Comparison of ENCODE assay signal across 8 mouse cellular contexts in genomic region chr17:46649811-46650210, GRCm38 (mm10). TPM values are rescaled to one million over a fixed set of nuclear protein-coding genes. Genes with fewer than 3 reads are reported as not detected.
DNase-seq lines count a peak whose midpoint lies in the region; ATAC-seq and TF ChIP-seq lines count a peak whose summit lies in the region.

No protein-coding gene starts in this region.

- H3K9ac ChIP-seq in kidney, postnatal 0 days (ENCODE audit: low read depth, low read length): peak overlapping the region; percentile 82; the same call in 1 of the 2 replicates
- peak overlapping the region; percentile 91 for H3K9ac ChIP-seq in hindbrain, embryonic 16.5 days (ENCODE audit: low read depth, low read length)
- H3K9ac ChIP-seq in midbrain, embryonic 15.5 days: peak overlapping the region; percentile 66

- peaks cover 22% of the 10 kb centered on the region for H3K36me3 ChIP-seq in kidney, postnatal 0 days (ENCODE audit: insufficient read depth, low read length)
- peaks cover 60% of the 10 kb centered on the region for H3K36me3 ChIP-seq in embryonic facial prominence, embryonic 10.5 days (replicated peaks)
- H3K36me3 ChIP-seq in hindbrain, embryonic 16.5 days (ENCODE audit: control insufficient read depth, insufficient read depth, low read length): peaks cover 10% of the 10 kb centered on the region
- H3K36me3 ChIP-seq in midbrain, embryonic 15.5 days (replicated peaks): peaks cover 22% of the 10 kb centered on the region; the same call in 1 of the 2 replicates

- peaks cover 20% of the 10 kb centered on the region; the same call in 1 of the 2 replicates for H3K4me1 ChIP-seq in kidney, postnatal 0 days (replicated peaks; ENCODE audit: insufficient read depth, low read length)
- peaks cover 67% of the 10 kb centered on the region for H3K4me1 ChIP-seq in embryonic facial prominence, embryonic 10.5 days
- H3K4me1 ChIP-seq in hindbrain, embryonic 16.5 days (ENCODE audit: control insufficient read depth, insufficient read depth, low read depth, low read length): peaks cover 31% of the 10 kb centered on the region
- H3K4me1 ChIP-seq in midbrain, embryonic 15.5 days: peaks cover 48% of the 10 kb centered on the region

- H3K27me3 ChIP-seq in kidney, postnatal 0 days (ENCODE audit: insufficient read depth, low read length): no peaks in the 10 kb centered on the region
- H3K27me3 ChIP-seq in embryonic facial prominence, embryonic 10.5 days (replicated peaks; ENCODE audit: low read depth, poor library complexity, severe bottlenecking): no peaks in the 10 kb centered on the region
- H3K27me3 ChIP-seq in hindbrain, embryonic 16.5 days (replicated peaks; ENCODE audit: control insufficient read depth, insufficient read depth, low read length): no peaks in the 10 kb centered on the region
- H3K27me3 ChIP-seq in midbrain, embryonic 15.5 days (replicated peaks): no peaks in the 10 kb centered on the region

- H3K27ac ChIP-seq in kidney, postnatal 0 days: peak overlapping the region; percentile 97
- H3K27ac ChIP-seq in embryonic facial prominence, embryonic 10.5 days (replicated peaks): peak overlapping the region; percentile 97
- peak overlapping the region; percentile 95 for H3K27ac ChIP-seq in hindbrain, embryonic 16.5 days (ENCODE audit: low read depth, low read length)
- H3K27ac ChIP-seq in midbrain, embryonic 15.5 days: peak overlapping the region; percentile 87

- no peak for DNase-seq in kidney, postnatal 0 days (ENCODE audit: low spot score)
- no peak for DNase-seq in kidney, adult 11 months
- no peak for DNase-seq in embryonic facial prominence, embryonic 10.5 days (ENCODE audit: low spot score)
- DNase-seq in embryo, embryonic 10.5 days (ENCODE audit: low spot score): no peak
- no peak for DNase-seq in B cell, adult 2 months
- no peak for DNase-seq in urinary bladder, postnatal 4 days (ENCODE audit: low spot score in 2 of 2)

- peak overlapping the region; percentile 69 for H3K4me3 ChIP-seq in kidney, postnatal 0 days (replicated peaks; ENCODE audit: low read depth, low read length)
- peak overlapping the region; percentile 83 for H3K4me3 ChIP-seq in embryonic facial prominence, embryonic 10.5 days
- peak overlapping the region; percentile 70 for H3K4me3 ChIP-seq in hindbrain, embryonic 16.5 days (ENCODE audit: low read length)
- H3K4me3 ChIP-seq in midbrain, embryonic 15.5 days: peak overlapping the region; percentile 53

- WGBS in kidney, postnatal 0 days: 21% methylated on average over 15 of the region's 15 CpGs
- WGBS in embryonic facial prominence, embryonic 10.5 days: 35% methylated on average over 15 of the region's 15 CpGs
- WGBS in hindbrain, embryonic 16.5 days: 33% methylated on average over 15 of the region's 15 CpGs
- 32% methylated on average over 15 of the region's 15 CpGs for WGBS in midbrain, embryonic 15.5 days

- no peak for ATAC-seq in kidney, postnatal 0 days (replicated peaks; ENCODE audit: low FRiP score, low read depth)
- ATAC-seq in hindbrain, embryonic 16.5 days: no peak
- no peak for ATAC-seq in midbrain, embryonic 15.5 days (replicated peaks)

- peak overlapping the region; percentile 85 for H3K4me2 ChIP-seq in kidney, postnatal 0 days (ENCODE audit: low read length)
- peak overlapping the region; percentile 91 for H3K4me2 ChIP-seq in hindbrain, embryonic 16.5 days (ENCODE audit: low read length)
- H3K4me2 ChIP-seq in midbrain, embryonic 15.5 days: peak overlapping the region; percentile 76

- H3K9me3 ChIP-seq in kidney, postnatal 0 days (replicated peaks; ENCODE audit: low read length): no peaks in the 10 kb centered on the region
- 0 out of 2 replicates have a peak, but pooled peaks cover 2% of the 10 kb centered on the region for H3K9me3 ChIP-seq in embryonic facial prominence, embryonic 10.5 days
- H3K9me3 ChIP-seq in hindbrain, embryonic 16.5 days (ENCODE audit: control insufficient read depth, low read length): no peaks in the 10 kb centered on the region
- H3K9me3 ChIP-seq in midbrain, embryonic 15.5 days: no peaks in the 10 kb centered on the region

- no peak for TF ChIP-seq CTCF in kidney, postnatal 0 days (IDR thresholded peaks at IDR 0.05; ENCODE audit: low read depth)

RNA-seq across cellular contexts. Expression of gene Cul7, which starts 0.3 kb away (rescaled TPM):
- polyA plus RNA-seq in kidney, postnatal 0 days (2015; fragmentation: Nextera tagmentation; extraction: Ambion mirVana): 29.0 and 33.3 TPM in 2 replicates
- 44.3 and 46.9 TPM in 2 replicates for polyA plus RNA-seq in embryonic facial prominence, embryonic 10.5 days (2016; fragmentation: Nextera tagmentation; extraction: Ambion mirVana)
- 39.9 and 45.4 TPM in 2 replicates for polyA plus RNA-seq in hindbrain, embryonic 16.5 days (2015; fragmentation: Nextera tagmentation; extraction: Ambion mirVana)
- polyA plus RNA-seq in midbrain, embryonic 15.5 days (2015; fragmentation: Nextera tagmentation; extraction: Ambion mirVana): 44.7 and 46.3 TPM in 2 replicates

RNA-seq across cellular contexts. Expression of gene Mrpl2, which starts 3.8 kb away (rescaled TPM):
- polyA plus RNA-seq in kidney, postnatal 0 days (2015; fragmentation: Nextera tagmentation; extraction: Ambion mirVana): 144 and 157 TPM in 2 replicates
- 124 and 142 TPM in 2 replicates for polyA plus RNA-seq in embryonic facial prominence, embryonic 10.5 days (2016; fragmentation: Nextera tagmentation; extraction: Ambion mirVana)
- polyA plus RNA-seq in hindbrain, embryonic 16.5 days (2015; fragmentation: Nextera tagmentation; extraction: Ambion mirVana): 64.5 and 73.7 TPM in 2 replicates
- 60.6 and 74.5 TPM in 2 replicates for polyA plus RNA-seq in midbrain, embryonic 15.5 days (2015; fragmentation: Nextera tagmentation; extraction: Ambion mirVana)

RNA-seq across cellular contexts. Expression of gene Klc4, which starts 4.0 kb away (rescaled TPM):
- 47.6 and 50.4 TPM in 2 replicates for polyA plus RNA-seq in kidney, postnatal 0 days (2015; fragmentation: Nextera tagmentation; extraction: Ambion mirVana)
- polyA plus RNA-seq in embryonic facial prominence, embryonic 10.5 days (2016; fragmentation: Nextera tagmentation; extraction: Ambion mirVana): 29.0 and 32.0 TPM in 2 replicates
- 32.3 and 34.1 TPM in 2 replicates for polyA plus RNA-seq in hindbrain, embryonic 16.5 days (2015; fragmentation: Nextera tagmentation; extraction: Ambion mirVana)
- 42.5 and 44.5 TPM in 2 replicates for polyA plus RNA-seq in midbrain, embryonic 15.5 days (2015; fragmentation: Nextera tagmentation; extraction: Ambion mirVana)

RNA-seq across cellular contexts. Expression of gene Ptk7, which starts 20.5 kb away (rescaled TPM):
- polyA plus RNA-seq in kidney, postnatal 0 days (2015; fragmentation: Nextera tagmentation; extraction: Ambion mirVana): 94.0 and 103 TPM in 2 replicates
- polyA plus RNA-seq in embryonic facial prominence, embryonic 10.5 days (2016; fragmentation: Nextera tagmentation; extraction: Ambion mirVana): 92.5 and 95.1 TPM in 2 replicates
- 25.9 and 36.1 TPM in 2 replicates for polyA plus RNA-seq in hindbrain, embryonic 16.5 days (2015; fragmentation: Nextera tagmentation; extraction: Ambion mirVana)
- polyA plus RNA-seq in midbrain, embryonic 15.5 days (2015; fragmentation: Nextera tagmentation; extraction: Ambion mirVana): 33.6 and 34.8 TPM in 2 replicates

RNA-seq across cellular contexts. Expression of gene Rrp36, which starts 24.3 kb away (rescaled TPM):
- polyA plus RNA-seq in kidney, postnatal 0 days (2015; fragmentation: Nextera tagmentation; extraction: Ambion mirVana): 44.4 and 47.2 TPM in 2 replicates
- 61.4 and 68.9 TPM in 2 replicates for polyA plus RNA-seq in embryonic facial prominence, embryonic 10.5 days (2016; fragmentation: Nextera tagmentation; extraction: Ambion mirVana)
- polyA plus RNA-seq in hindbrain, embryonic 16.5 days (2015; fragmentation: Nextera tagmentation; extraction: Ambion mirVana): 51.4 and 54.8 TPM in 2 replicates
- 49.9 and 50.8 TPM in 2 replicates for polyA plus RNA-seq in midbrain, embryonic 15.5 days (2015; fragmentation: Nextera tagmentation; extraction: Ambion mirVana)
